Mouse (Mus musculus) heart, embryonic 14.5 days (tissue): ENCODE data around the gene Fkbpl. TPM values are rescaled to one million over a fixed set of nuclear protein-coding genes. Genes with fewer than 3 reads are reported as not detected.

Source experiments
- ATAC-seq: fragments of 200-750 bp; cut with Nextera tagmentation; 2 replicates; pipeline ENCODE4 v1.8.0; 2017; ENCODE audit warnings: low read depth, moderate TSS enrichment; ENCODE audit not compliant: insufficient number of reproducible peaks, insufficient read depth, low FRiP score
- H3K27ac ChIP-seq, 2 experiments: fragments of 200-500 bp in 1 of 2; fragments of 300-500 bp in 1 of 2; sonication (generic) in 1 of 2; replicated peaks in 1 of 2; 2 replicates each; pipeline ENCODE4 v1.5.1; 2012 to 2014; ENCODE audit warnings: low read depth in 2 of 2, low read length in 2 of 2, control low read depth in 1 of 2, mild to moderate bottlenecking in 1 of 2, mixed read lengths in 1 of 2; ENCODE audit not compliant: control insufficient read depth in 1 of 2, insufficient read depth in 1 of 2
- H3K27me3 ChIP-seq: fragments of 300-500 bp; sonication (generic); 2 replicates; pipeline ENCODE4 v1.6.1; 2014; ENCODE audit warnings: mild to moderate bottlenecking, low read length, control low read depth; ENCODE audit not compliant: control insufficient read depth, insufficient read depth
- H3K36me3 ChIP-seq: fragments of 300-500 bp; sonication (generic); 2 replicates; pipeline ENCODE4 v1.6.1; 2014; ENCODE audit warnings: mild to moderate bottlenecking, control low read depth, low read length, mixed read lengths; ENCODE audit not compliant: control insufficient read depth, insufficient read depth
- H3K4me1 ChIP-seq, 2 experiments: fragments of 200-500 bp in 1 of 2; fragments of 300-500 bp in 1 of 2; sonication (generic) in 1 of 2; 2 replicates each; pipeline ENCODE4 v1.6.1; 2012 to 2014; ENCODE audit warnings: low read length in 2 of 2, control low read depth in 1 of 2, mixed read lengths in 1 of 2; ENCODE audit not compliant: control insufficient read depth in 2 of 2, insufficient read depth in 2 of 2
- H3K4me2 ChIP-seq: fragments of 300-500 bp; sonication (generic); 2 replicates; pipeline ENCODE4 v1.6.1; 2014; ENCODE audit warnings: mild to moderate bottlenecking, low read length
- H3K4me3 ChIP-seq, 2 experiments: fragments of 200-500 bp in 1 of 2; fragments of 300-500 bp in 1 of 2; sonication (generic) in 1 of 2; 2 replicates each; pipeline ENCODE4 v1.5.1; 2012 to 2014; ENCODE audit warnings: low read length in 2 of 2, mild to moderate bottlenecking in 2 of 2, control low read depth in 1 of 2, low read depth in 1 of 2, moderate library complexity in 1 of 2; ENCODE audit not compliant: control insufficient read depth in 1 of 2, insufficient read depth in 1 of 2
- H3K9ac ChIP-seq: fragments of 300-500 bp; sonication (generic); 2 replicates; pipeline ENCODE4 v1.6.1; 2014; ENCODE audit warnings: mild to moderate bottlenecking, low read length
- H3K9me3 ChIP-seq: fragments of 300-500 bp; sonication (generic); 2 replicates; pipeline ENCODE4 v1.6.1; 2016; ENCODE audit warnings: low read length, control low read depth; ENCODE audit not compliant: control insufficient read depth
- WGBS: fragments of 180-500 bp; shearing (Covaris S2); extraction: QIAGEN DNeasy Blood & Tissue Kit; methylation state at CpG from one replicate; pipeline ENCODE4 v1.1.7; 2014; 5-methylcytosine and 5-hydroxymethylcytosine counted together
- polyA plus RNA-seq: library from polyadenylated mRNA; unstranded; fragments of >200 nt; fragmentation: Nextera tagmentation; extraction: Ambion mirVana; gene quantifications from 2 replicates; pipeline ENCODE4 v1.2.1, GENCODE M21; 2014

The Fkbpl gene
- polyA plus RNA-seq, 1 experiment from 2014 or later, result 8.9 TPM

DNA sequence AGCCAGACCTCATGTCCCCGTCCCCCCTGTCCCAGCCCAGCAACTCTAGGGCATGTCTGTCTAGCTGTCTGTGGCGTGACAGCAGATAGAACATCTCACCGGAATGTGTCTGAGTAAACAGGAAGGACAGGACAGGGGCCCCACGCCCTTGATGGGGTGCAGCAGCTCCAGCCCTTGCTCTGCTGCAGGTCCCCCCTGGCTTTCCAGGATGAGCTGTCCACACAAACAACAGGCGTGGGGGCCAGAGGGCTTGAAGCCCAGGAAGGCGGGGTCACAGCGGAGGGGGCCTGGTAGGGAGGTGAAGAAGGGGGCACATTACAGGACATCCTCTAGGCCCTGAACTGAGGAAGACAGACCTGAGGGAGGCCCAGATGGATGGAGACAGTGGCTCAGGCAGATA is 10.6 kb downstream of the Fkbpl start:
- WGBS, result 48% methylated on average over 7 of the region's 7 CpGs
- Histone ChIP-seq H3K4me3 (no peak overlapping the region), H3K9me3 (no peaks in the 10 kb centered on the region), H3K27me3 (peaks cover 10% of the 10 kb centered on the region), H3K27ac (peak overlapping the region; percentile 9 to 34; a peak in 3 of 4 replicates), H3K36me3 (peaks cover 41% of the 10 kb centered on the region), H3K4me1 (peaks cover 17 to 32% of the 10 kb centered on the region in 2 experiments), H3K9ac (peak overlapping the region; percentile 36; the same call in 1 of the 2 replicates), H3K4me2 (no peak overlapping the region)
- no peak; the same call in none of the 2 replicates for ATAC-seq

DNA sequence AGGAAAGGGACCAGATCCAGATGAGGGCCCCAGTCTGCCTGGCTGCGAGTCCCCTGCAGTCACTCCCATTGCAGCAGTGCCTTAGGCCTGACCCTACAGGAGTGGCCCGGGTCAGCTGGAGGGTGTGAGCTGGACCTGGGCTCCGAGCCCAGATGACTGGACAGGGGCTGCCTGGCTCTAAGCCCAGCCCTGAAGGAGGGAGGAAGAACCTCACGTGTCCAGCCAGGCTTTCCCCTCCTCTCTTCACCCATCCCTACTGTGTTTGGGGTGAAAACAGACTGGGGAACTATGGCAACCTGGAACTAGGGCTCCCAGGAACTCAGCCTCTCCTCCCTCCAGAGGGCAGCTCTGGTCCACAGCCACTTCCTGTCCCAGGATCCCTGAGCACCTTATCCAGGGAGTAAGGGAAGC is 11.0 kb downstream of the Fkbpl start:
- H3K9me3 ChIP-seq, result no peaks in the 10 kb centered on the region
- H3K9ac ChIP-seq, result no peak overlapping the region
- ATAC-seq, result peak; percentile 84
- H3K27ac ChIP-seq, result peak overlapping the region; percentile 33 to 34; a peak in 3 of 4 replicates
- no peak overlapping the region for H3K4me2 ChIP-seq
- H3K36me3 ChIP-seq, result peaks cover 37% of the 10 kb centered on the region
- H3K27me3 ChIP-seq, result peaks cover 14% of the 10 kb centered on the region
- 7% methylated on average over 3 of the region's 4 CpGs for WGBS
- H3K4me3 ChIP-seq, result no peak overlapping the region
- H3K4me1 ChIP-seq, result peaks cover 20 to 32% of the 10 kb centered on the region in 2 experiments

DNA sequence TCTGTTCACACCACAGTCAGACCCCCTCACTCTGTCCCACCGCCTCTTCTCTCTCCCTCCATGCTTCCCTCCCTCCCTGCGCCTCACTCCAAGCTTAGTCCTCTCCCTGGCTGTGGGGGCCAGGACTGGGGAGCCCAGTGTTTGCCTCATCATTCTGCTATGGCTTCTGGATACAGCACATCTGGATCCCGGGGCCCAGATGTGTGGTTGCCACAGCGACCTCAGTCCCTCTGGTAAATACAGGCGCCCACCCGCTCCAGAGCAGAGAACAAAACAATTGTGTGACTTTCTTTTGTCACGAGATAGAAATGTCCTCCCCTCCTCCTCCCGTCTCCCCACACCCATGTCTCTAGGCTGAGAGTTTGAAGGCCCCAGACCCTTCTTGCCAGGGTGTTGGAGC is 12.1 kb downstream of the Fkbpl start:
- Histone ChIP-seq H3K9me3 (no peaks in the 10 kb centered on the region), H3K9ac (no peak overlapping the region), H3K4me2 (no peak overlapping the region), H3K4me1 (peaks cover 26 to 38% of the 10 kb centered on the region in 2 experiments), H3K27me3 (peaks cover 17% of the 10 kb centered on the region), H3K27ac (no peak overlapping the region), H3K36me3 (peaks cover 27% of the 10 kb centered on the region), H3K4me3 (no peak overlapping the region)
- no peak for ATAC-seq
- 60% methylated on average over 8 of the region's 8 CpGs for WGBS

DNA sequence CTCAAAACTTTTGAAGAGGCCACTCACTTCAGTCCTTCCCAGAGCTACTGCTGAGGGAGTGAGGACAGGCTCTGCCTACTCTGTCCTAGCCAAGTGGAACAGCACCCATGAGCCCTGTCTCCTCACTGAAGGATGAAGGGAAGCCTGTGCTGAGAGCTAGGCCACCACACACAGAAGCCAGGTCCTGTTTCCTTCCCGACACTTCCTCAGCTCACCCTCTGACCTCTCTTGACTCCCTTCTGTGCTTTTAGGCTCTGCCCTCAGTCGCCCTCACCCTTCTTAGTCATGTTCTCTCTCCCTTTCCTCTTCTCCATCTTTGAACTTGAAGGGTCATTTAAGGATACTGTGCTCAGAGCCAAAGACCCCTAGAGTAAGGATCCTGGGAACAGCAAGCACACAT is 12.7 kb downstream of the Fkbpl start:
- no peak overlapping the region for H3K4me3 ChIP-seq
- WGBS, result 28% methylated on average over 2 of the region's 2 CpGs
- H3K4me2 ChIP-seq, result no peak overlapping the region
- H3K4me1 ChIP-seq, result peaks cover 26 to 38% of the 10 kb centered on the region in 2 experiments
- no peak for ATAC-seq
- peaks cover 17% of the 10 kb centered on the region for H3K27me3 ChIP-seq
- no peak overlapping the region for H3K9ac ChIP-seq
- peaks cover 21% of the 10 kb centered on the region for H3K36me3 ChIP-seq
- H3K9me3 ChIP-seq, result no peaks in the 10 kb centered on the region
- H3K27ac ChIP-seq, result no peak overlapping the region

DNA sequence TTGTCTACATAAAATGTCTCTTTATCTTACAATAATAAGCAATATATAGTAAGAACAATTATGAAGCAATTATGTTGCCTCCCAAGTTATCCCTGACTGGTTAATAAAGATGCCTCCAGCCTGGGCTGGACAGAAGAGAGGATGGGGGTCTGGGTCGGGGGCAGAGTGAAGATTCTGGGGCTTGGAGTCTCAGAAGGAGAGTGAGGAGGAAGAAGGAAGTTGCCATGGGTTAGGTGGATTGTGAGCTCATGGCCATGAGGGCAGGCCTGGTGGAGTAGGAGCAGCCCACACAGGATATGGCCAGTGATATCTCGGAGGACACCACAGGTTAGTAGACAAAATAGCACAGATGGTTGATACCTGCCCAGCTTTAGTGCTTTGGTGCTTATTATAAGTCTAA is 13.6 kb downstream of the Fkbpl start:
- H3K4me3 ChIP-seq, result no peak overlapping the region
- H3K9me3 ChIP-seq, result no peaks in the 10 kb centered on the region
- ATAC-seq, result no peak
- H3K4me1 ChIP-seq, result peaks cover 26 to 38% of the 10 kb centered on the region in 2 experiments
- H3K27me3 ChIP-seq, result peaks cover 17% of the 10 kb centered on the region
- no peak overlapping the region for H3K27ac ChIP-seq
- no peak overlapping the region for H3K9ac ChIP-seq
- peaks cover 12% of the 10 kb centered on the region for H3K36me3 ChIP-seq
- no peak overlapping the region for H3K4me2 ChIP-seq
- WGBS, result 61% methylated on average over 2 of the region's 2 CpGs

GRCm38 (mm10) chr17:34658591-34658990 is 14.0 kb downstream of the Fkbpl start:
- Histone ChIP-seq H3K4me1 (peaks cover 26 to 38% of the 10 kb centered on the region in 2 experiments), H3K9me3 (no peaks in the 10 kb centered on the region), H3K9ac (no peak overlapping the region), H3K36me3 (peaks cover 8% of the 10 kb centered on the region), H3K4me3 (no peak overlapping the region), H3K27ac (no peak overlapping the region), H3K4me2 (no peak overlapping the region), H3K27me3 (peaks cover 17% of the 10 kb centered on the region)
- ATAC-seq, result no peak
- WGBS, result 61% methylated on average over 3 of the region's 3 CpGs

DNA sequence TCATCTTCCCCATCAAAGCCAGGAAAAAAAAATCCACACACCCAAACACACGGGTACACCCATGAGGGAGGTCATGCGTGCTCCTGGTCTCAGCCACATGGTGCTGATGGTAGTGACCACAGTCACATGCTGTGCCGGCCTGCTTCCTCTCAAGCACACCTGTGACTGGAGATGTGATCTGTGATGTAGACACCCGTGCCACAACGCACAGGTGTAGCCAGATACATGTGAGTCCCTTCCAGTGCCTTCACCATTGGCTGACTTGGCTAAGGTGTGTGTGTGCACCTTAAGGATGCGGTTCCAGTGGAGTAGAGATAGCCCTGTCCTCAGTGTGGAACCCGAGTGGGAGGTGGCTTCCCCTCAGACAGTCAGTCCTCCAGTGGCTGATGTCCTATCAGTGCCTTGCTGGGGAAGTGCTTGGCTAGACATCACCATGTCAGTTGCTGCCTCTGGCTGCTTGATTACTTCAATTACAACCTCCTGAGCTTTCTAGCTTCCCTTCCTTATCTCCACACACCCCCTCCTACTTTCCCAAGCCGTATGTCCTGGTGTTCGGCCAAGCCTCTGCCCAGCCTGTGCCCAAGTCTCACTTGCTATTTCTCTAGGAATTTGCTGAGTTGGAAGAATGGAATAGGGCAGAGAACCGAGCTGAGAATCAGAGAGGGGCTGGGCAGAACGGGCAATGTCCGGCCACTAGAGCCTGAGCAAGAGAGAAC is 14.8 kb downstream of the Fkbpl start:
- Histone ChIP-seq H3K4me3 (no peak overlapping the region), H3K4me2 (no peak overlapping the region), H3K27me3 (peaks cover 17% of the 10 kb centered on the region), H3K27ac (no peak overlapping the region), H3K4me1 (peaks cover 26 to 36% of the 10 kb centered on the region in 2 experiments), H3K36me3 (0 out of 2 replicates have a peak, but pooled peaks cover 2% of the 10 kb centered on the region), H3K9ac (no peak overlapping the region), H3K9me3 (no peaks in the 10 kb centered on the region)
- WGBS, result 41% methylated on average over 12 of the region's 12 CpGs
- no peak for ATAC-seq

- Histone ChIP-seq H3K4me2 (no peak overlapping the region), H3K36me3 (no peaks in the 10 kb centered on the region), H3K4me1 (peaks cover 26 to 31% of the 10 kb centered on the region in 2 experiments), H3K4me3 (no peak overlapping the region), H3K9ac (no peak overlapping the region), H3K27ac (no peak overlapping the region), H3K27me3 (peaks cover 17% of the 10 kb centered on the region), H3K9me3 (no peaks in the 10 kb centered on the region)
- no peak for ATAC-seq
- WGBS, result 48% methylated on average over 3 of the region's 3 CpGs
These were observed 15.3 kb downstream of the Fkbpl start for GRCm38 (mm10) chr17:34659897-34660214.
